Mouse (Mus musculus) lung, postnatal 36 days (tissue): ENCODE data around the gene Spns1.
"Not testable (repeated sequence)": the region's sequence is repeated elsewhere in the genome, so short reads cannot be mapped to it uniquely, and the experiment has no call there.

ENCODE experiments used
- DNase-seq: peaks from one replicate; pipeline ENCODE4 v3.0.0; 2022; ENCODE audit warnings: mixed read lengths

Spns1 gene

GRCm38 (mm10) chr7:126377278-126378158, at the start of gene Spns1:
Gene Spns1, minus strand, starts transcription at chr7:126377450.
- peak; percentile 98 for DNase-seq

DNA sequence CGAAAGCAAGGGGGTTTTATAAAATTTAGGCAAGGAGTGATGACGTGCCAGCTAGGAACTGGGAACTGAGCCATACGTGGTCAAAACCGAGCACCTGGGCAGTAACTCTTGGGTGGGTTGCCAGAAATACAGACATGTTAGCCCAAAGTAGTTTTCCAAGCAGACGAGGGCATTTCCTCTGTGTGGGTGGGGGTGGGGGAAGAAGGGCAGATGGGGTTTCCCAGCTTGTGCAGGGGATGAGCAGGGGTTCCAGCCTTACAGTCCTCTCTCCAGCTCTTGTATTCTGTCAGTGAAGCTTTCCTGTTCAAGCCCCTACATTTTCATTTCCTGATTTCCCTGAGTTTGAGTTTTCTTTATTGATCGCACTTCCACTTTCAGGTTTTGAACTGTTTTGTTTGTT, 46.9 kb upstream of the Spns1 start:
- DNase-seq: no peak

GRCm38 (mm10) chr7:126421756-126422155, 44.5 kb upstream of the Spns1 start:
- peak; percentile 15 for DNase-seq

- no peak for DNase-seq
Observed at GRCm38 (mm10) chr7:126418496-126418895, 41.2 kb upstream of the Spns1 start.

DNA sequence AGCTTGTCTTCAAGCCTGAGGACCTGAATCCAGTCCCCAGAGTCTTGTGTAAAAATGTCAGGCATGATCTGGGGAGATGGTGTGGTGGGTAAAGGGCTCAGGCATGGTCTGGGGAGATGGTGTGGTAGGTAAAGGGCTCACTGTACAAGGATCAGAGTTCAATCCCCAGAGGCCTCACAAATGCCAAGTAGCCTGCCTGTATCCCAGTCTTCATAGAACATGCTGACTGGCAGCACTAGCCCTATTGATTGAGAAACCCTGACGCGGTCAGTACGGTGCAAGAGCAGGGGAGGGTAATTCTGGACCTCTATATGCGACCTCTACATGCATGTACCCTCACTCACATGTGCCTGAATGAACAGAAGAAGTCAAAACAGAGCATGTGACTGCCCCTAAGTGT, 40.4 kb upstream of the Spns1 start:
- DNase-seq: no peak

DNA sequence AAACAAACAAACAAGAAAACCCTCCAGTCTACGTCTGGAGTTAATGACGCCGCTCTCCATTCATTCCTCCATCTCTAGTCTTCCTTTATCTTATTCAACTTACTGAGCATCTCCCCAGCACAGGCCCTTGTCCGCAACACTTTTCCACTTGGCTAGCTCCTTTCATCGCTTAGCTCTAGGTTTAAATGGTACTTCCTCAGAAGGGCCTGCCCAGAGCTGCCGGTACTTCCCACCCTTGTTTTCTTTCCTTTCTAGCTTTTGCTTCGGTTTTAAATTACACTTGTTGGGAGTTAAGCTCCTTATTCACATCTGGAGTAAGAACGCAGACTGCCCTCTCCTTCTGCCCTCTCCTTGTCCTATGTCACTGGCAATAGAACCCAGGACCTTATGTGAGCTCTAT, 39.8 kb upstream of the Spns1 start:
- no peak for DNase-seq

GRCm38 (mm10) chr7:126416615-126417014, 39.4 kb upstream of the Spns1 start:
- peak; percentile 24 for DNase-seq

DNA sequence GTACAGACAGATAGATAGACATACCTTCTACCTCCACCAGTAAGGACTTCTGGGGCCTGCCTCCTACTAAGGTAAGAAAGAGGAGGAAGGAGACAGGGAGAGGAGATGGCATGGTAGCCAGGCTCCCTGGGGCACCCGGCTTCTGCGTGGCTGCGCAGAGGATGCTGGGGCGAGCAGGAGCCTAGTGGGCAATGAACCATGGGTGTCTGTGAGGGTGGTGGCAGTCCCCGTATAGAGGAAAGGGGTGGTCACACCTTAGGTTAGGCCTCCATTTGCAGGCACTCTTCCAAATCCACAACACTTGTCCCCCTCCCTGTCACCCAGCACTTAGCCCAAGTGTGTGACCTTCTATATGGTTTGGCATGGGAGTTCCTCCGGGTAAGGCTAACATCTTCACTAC, 37.5 kb upstream of the Spns1 start, which contains the start of gene Cd19:
TSS of gene Cd19 (minus strand) at position 165 of the 400 bp plus-strand sequence.
- no peak for DNase-seq

GRCm38 (mm10) chr7:126411061-126411460, 33.8 kb upstream of the Spns1 start:
- DNase-seq: no peak

DNA sequence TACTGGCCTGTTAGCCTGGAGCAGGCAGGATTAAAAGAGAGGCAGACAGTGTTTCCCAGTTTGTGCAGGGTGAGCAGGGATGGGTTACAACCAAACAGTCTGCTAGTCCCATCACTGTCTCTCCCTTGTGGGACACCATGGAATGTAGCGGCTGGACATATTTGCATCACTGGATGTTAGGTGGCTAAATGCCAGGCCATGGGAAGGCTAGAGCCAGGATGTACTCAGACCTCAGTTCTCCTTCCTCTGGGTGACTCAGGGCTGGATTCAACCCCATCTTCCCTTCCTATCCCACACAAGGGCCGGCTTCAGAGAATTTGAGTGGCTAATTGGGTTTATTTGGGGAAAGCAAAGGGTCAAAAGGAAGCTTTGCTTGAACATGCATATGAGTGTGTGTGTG, 31.4 kb upstream of the Spns1 start:
- no peak for DNase-seq

DNA sequence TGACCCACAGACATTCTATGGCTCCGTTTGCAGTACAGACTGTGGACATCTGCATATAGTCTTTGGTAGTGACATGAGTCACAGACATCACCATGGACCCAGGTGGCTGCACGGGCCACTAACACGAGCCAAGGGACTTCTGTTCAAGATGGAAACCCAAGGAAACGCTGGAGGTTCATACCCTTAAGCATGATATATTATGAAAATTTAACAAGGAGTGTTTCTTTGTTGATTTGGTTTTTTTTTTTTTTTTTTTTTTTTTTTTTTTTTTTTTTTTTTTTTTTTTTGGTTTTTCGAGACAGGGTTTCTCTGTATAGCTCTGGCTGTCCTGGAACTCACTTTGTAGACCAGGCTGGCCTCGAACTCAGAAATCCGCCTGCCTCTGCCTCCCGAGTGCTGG, 25.3 kb upstream of the Spns1 start:
- DNase-seq: not testable (repeated sequence)

DNA sequence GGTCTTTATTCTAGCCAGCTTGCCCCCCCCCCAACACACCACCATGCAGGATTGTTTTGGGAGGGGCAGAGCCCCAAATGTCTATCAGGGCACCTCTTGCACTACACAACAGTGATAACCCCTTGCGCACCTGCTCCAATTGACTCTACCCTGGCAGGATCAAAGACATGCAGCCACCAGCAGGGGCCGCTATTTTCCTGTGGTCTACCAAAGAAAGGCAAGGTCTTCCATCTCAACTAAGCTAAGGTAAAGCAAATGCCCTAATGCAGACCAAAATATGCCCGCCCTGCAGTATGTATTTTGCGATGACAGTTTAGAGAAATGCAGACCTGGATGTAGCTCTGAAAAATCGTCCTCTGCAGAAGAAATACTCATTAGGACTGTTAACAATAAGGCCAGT, 22.3 kb upstream of the Spns1 start:
- DNase-seq: peak; percentile 91

- DNase-seq: no peak
Observed at GRCm38 (mm10) chr7:126397822-126398221, 20.6 kb upstream of the Spns1 start.

GRCm38 (mm10) chr7:126397221-126397620, 20.0 kb upstream of the Spns1 start:
- no peak for DNase-seq

DNA sequence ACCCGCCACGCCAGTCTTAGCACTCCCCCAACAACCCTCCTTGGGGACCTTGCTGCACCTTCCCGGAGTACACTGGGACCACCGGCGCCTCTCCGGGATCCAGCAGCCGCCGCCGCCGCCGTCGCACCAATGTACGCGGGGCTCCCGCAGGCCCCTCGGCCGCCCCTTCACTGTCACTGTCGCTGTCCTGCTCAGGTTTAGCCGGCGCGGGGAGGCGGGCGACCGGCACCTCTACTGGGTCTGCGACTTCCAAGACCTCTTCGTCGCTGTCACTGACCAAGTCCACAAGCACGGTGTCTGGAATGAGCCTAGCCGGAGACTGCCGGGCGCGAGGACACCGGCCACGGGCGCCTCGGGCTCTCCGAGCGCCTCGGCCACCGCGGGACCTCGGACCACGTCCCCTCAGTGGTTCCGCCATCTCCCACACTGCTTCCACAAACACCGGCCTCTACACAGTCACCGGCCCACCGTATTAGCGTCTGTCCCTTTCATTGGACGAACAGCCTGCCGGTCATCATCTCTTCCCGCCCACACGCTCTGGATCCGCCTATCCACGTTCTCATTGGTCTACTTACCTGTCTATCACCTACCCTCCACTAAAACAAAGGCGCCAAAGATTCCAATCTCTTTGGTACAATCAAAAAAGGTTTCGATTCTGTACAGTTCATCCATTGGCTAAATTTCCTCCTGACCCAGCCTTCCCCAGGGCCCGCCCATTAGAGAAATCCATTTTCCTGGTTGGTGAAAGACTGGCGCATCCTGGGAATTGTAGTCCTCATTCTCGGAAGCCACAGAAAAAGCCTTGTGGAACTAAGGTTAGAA, 19.3 kb upstream of the Spns1 start, which contains the start of gene Nfatc2ip:
TSS of gene Nfatc2ip (minus strand) at position 440 of the 822 bp plus-strand sequence.
- DNase-seq: peak; percentile 98

DNA sequence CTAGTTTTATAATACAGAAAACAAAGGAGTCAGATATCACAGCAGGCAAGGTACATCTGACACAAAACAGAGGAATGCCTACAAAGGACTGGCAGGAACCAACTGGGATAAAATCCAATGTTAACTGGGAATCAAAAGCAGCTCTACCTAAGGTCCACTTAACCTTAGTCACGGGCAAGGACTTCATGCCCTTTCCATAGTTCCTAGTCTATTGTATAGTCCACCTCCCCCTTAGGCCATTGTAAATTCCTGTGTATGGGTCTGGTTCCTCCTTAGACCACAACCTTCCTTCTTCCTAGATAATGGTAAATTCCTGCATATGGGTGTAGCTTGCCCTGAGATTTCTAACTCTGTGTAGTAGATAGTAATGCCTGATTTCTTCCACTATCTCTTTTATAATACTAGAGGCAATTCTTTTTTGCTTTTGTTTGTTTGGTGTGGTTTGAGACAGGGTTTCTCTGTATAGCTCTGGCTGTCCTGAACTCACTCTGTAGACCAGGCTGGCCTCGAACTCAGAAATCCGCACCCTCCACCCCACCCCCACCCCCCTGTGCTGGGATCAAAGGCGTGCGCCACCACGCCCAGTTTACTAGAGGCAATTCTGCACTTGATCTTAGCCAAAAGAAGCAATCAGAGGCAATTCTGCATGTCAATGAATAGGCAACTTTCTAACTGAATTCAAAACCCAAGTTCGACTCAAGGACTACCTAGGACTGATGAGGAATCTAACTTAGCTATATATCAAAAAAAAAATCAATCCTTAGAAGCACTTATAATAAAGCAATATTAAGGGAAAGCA, 15.0 kb upstream of the Spns1 start:
- not testable (repeated sequence) for DNase-seq

- DNase-seq: no peak
Observed at GRCm38 (mm10) chr7:126388185-126388584, 10.9 kb upstream of the Spns1 start.

GRCm38 (mm10) chr7:126383565-126383964, 6.3 kb upstream of the Spns1 start:
- no peak for DNase-seq

DNA sequence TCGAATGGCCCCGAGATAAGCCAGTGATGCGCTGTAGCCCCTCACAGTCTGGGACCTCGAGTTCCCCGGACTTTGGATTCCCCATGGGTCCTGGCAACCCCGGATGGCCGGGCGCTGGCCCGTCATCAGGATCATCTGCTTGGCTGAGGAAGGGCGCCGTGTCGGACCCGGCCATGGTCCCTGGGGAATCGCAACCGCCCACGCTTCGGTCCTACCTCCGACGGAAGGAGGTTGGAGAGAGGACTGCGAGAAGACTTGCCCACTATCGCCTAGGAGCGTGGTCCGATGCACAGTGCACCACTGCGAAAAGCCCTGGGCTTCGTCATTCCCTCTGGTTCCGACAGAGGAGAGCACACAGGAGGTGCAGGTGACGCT, 360 bp downstream of the Spns1 start:
- no peak for DNase-seq

GRCm38 (mm10) chr7:126375012-126375411, 2.2 kb downstream of the Spns1 start:
- peak; percentile 28 for DNase-seq

GRCm38 (mm10) chr7:126374526-126374925, 2.7 kb downstream of the Spns1 start:
- peak; percentile 53 for DNase-seq

DNA sequence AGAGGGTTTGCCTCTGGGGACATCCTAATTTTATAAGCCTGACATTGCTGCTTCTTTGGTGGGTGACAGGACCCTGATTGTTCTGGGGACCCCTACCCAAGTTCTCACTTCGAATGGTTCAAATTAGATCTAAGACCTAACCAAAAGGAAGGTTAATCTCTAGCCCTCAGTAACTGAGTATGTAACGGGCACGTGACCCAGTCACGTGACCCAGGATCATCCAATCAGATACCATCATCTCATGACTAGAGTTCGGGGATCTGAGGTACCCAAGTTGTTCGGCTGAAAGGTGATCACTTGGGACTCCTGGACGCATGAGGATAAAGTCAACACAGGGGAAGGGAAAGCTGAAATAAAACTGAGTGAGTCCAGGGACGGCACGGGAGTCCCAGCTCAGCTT, 4.2 kb downstream of the Spns1 start:
- DNase-seq: no peak

- DNase-seq: peak; percentile 16
Observed at GRCm38 (mm10) chr7:126369393-126369792, 7.9 kb downstream of the Spns1 start, which contains the start of gene Lat. Gene Lat, minus strand, starts transcription at chr7:126369570.
